Mouse (Mus musculus): ENCODE data around the gene Gm29797.

Gm29797 gene

GRCm38 (mm10) chr2:181706668-181707067 is 49.8 kb downstream of the Gm29797 start:
- 44% methylated on average over 4 of the region's 4 CpGs for WGBS

All from cerebral cortex, adult 2 months (tissue).